ENCODE assay signal across 14 mouse cellular contexts in the genomic region with DNA sequence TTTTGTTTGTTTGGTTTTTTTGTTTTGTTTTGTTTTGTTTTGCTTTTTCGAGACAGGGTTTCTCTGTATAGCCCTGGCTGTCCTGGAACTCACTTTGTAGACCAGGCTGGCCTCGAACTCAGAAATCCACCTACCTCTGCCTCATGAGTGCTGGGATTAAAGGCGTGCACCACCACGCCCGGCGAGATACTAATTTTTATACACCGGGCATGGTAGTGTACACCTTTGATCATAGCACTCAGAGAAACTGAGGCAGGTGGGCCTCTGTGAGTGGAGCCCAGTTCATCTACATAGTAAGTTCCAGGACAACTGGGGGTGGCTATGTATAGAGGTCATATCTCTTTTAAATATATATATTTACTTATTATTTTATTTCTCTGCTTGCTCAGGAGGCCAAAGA. TPM values are rescaled to one million over a fixed set of nuclear protein-coding genes. Genes with fewer than 3 reads are reported as not detected.
A peak's percentile ranks its signal among the peaks of the same experiment; 100 is the strongest.
DNase-seq lines count a peak whose midpoint lies in the region; ATAC-seq and TF ChIP-seq lines count a peak whose summit lies in the region.
"Not testable (repeated sequence)": the region's sequence is repeated elsewhere in the genome, so short reads cannot be mapped to it uniquely, and the experiment has no call there.
"Had no signal": no experiment of that assay in that cellular context is flagged by ENCODE, and none has a peak within 500 bp of the region (broad histone marks: within the 10 kb centered on the region; RNA-seq: fewer than 3 reads in every experiment).

No protein-coding gene starts in this region.

- not testable (repeated sequence) for H3K27ac ChIP-seq in CH12.LX (ENCODE audit: insufficient read depth, low read depth); intestine, embryonic 16.5 days (ENCODE audit: low read length); limb, embryonic 12.5 days
- peak overlapping the region; percentile 78; the same call in 1 of the 2 replicates for H3K27ac ChIP-seq in liver, embryonic 15.5 days (replicated peaks)

- not testable (repeated sequence) for H3K79me2 ChIP-seq in CH12.LX (replicated peaks; ENCODE audit: control insufficient read depth, extremely low read depth, insufficient read depth, poor library complexity, severe bottlenecking); myocyte (ENCODE audit: control insufficient read depth, insufficient read depth)

- not testable (repeated sequence) for TF ChIP-seq POLR2A in CH12.LX (IDR thresholded peaks at IDR 0.05; ENCODE audit: low read depth, low read length); myocyte (IDR thresholded peaks at IDR 0.05; ENCODE audit: insufficient read length, low read depth)

- H3K4me2 ChIP-seq in CH12.LX (ENCODE audit: insufficient read depth, low read depth, poor library complexity, severe bottlenecking): 0 out of 2 replicates have a peak overlapping the region, but pooled peaks have one; percentile 62
- H3K4me2 ChIP-seq in intestine, embryonic 16.5 days (ENCODE audit: low read depth, low read length): peak overlapping the region; percentile 92; the same call in 1 of the 2 replicates
- H3K4me2 ChIP-seq in limb, embryonic 12.5 days: 0 out of 2 replicates have a peak overlapping the region, but pooled peaks have one; percentile 83
- peak overlapping the region; percentile 96; the same call in 1 of the 2 replicates for H3K4me2 ChIP-seq in liver, embryonic 15.5 days
- peak overlapping the region; percentile 92 for H3K4me2 ChIP-seq in myocyte (ENCODE audit: low read depth)

- H3K9me3 ChIP-seq in CH12.LX (replicated peaks; ENCODE audit: low read length); intestine, embryonic 16.5 days (ENCODE audit: control insufficient read depth, low read length); limb, embryonic 12.5 days; liver, embryonic 15.5 days (replicated peaks): not testable (repeated sequence)

- ATAC-seq in intestine, embryonic 16.5 days; limb, embryonic 12.5 days (ENCODE audit: insufficient number of reproducible peaks, insufficient read depth, low FRiP score, low TSS enrichment, low read depth); liver, embryonic 15.5 days (ENCODE audit: insufficient read depth): not testable (repeated sequence)

- in situ Hi-C loops in CH12.LX (cut with MboI; ENCODE audit: low pct_ligation_motif_present, low pct_unique_long_range_greater_than_20kb, low sequenced_read_pairs): not testable (repeated sequence)

- not testable (repeated sequence) for H3K4me3 ChIP-seq in CH12.LX (replicated peaks in 1 of 3; ENCODE audit: low read depth in 2 of 3, low read length in 2 of 3, poor library complexity in 1 of 3); intestine, embryonic 16.5 days (ENCODE audit: low read length); limb, embryonic 12.5 days (replicated peaks); liver, embryonic 15.5 days (replicated peaks)
- H3K4me3 ChIP-seq in myocyte: peak overlapping the region; percentile 30

- peaks cover 12 to 27% of the 10 kb centered on the region in 2 experiments for H3K36me3 ChIP-seq in CH12.LX (replicated peaks in 1 of 2; ENCODE audit: control insufficient read depth in 1 of 2, insufficient read depth in 1 of 2, low read length in 1 of 2)
- not testable (repeated sequence) for H3K36me3 ChIP-seq in intestine, embryonic 16.5 days (ENCODE audit: control insufficient read depth, insufficient read depth, low read length); limb, embryonic 12.5 days; myocyte (ENCODE audit: control insufficient read depth, insufficient read depth)
- H3K36me3 ChIP-seq in liver, embryonic 15.5 days (replicated peaks): peaks cover 26% of the 10 kb centered on the region

- TF ChIP-seq CTCF in CH12.LX (conservative IDR thresholded peaks at IDR 0.05 in 1 of 2, IDR thresholded peaks at IDR 0.05 in 1 of 2; ENCODE audit: low read depth in 2 of 2, low read length in 2 of 2): not testable (repeated sequence)

- not testable (repeated sequence) for DNase-seq in CH12.LX (ENCODE audit: extremely low read depth)
- DNase-seq in cerebellum, adult 9-11 months: peak; percentile 48
- DNase-seq in heart, adult 11 months: peak; percentile 92

- 95% methylated on average over 7 of the region's 7 CpGs for WGBS in intestine, embryonic 16.5 days
- 89% methylated on average over 7 of the region's 7 CpGs for WGBS in limb, embryonic 12.5 days
- 78% methylated on average over 7 of the region's 7 CpGs for WGBS in liver, embryonic 15.5 days (ENCODE audit: insufficient replicate concordance)

- not testable (repeated sequence) for TF ChIP-seq EP300 in CH12.LX (IDR thresholded peaks at IDR 0.05; ENCODE audit: low read length)

- not testable (repeated sequence) for TF ChIP-seq RAD21 in CH12.LX (IDR thresholded peaks at IDR 0.05; ENCODE audit: low read depth, low read length)

- dilution Hi-C loops in CH12.LX (cut with MboI; ENCODE audit: extremely low pct_ligation_motif_present, extremely low pct_unique_long_range_greater_than_20kb, low sequenced_read_pairs): not testable (repeated sequence)

- not testable (repeated sequence) for H3ac ChIP-seq in myocyte (ENCODE audit: control insufficient read depth, insufficient read length)

- H3K4me1 ChIP-seq in CH12.LX (ENCODE audit: control insufficient read depth in 1 of 2, insufficient read depth in 2 of 2): peaks cover 8 to 30% of the 10 kb centered on the region in 2 experiments
- H3K4me1 ChIP-seq in intestine, embryonic 16.5 days (ENCODE audit: control insufficient read depth, insufficient read depth, low read length): peaks cover 30% of the 10 kb centered on the region
- peaks cover 32% of the 10 kb centered on the region for H3K4me1 ChIP-seq in limb, embryonic 12.5 days (replicated peaks)
- peaks cover 49% of the 10 kb centered on the region for H3K4me1 ChIP-seq in liver, embryonic 15.5 days (replicated peaks)

- H3K9ac ChIP-seq in CH12.LX (ENCODE audit: insufficient read depth, low read depth): peak overlapping the region; percentile 86; the same call in 1 of the 2 replicates
- not testable (repeated sequence) for H3K9ac ChIP-seq in intestine, embryonic 16.5 days (ENCODE audit: low read depth, low read length); limb, embryonic 12.5 days (replicated peaks); liver, embryonic 15.5 days

- H3K27me3 ChIP-seq in CH12.LX (replicated peaks); intestine, embryonic 16.5 days (replicated peaks; ENCODE audit: control insufficient read depth, insufficient read depth, low read length); myocyte (ENCODE audit: control insufficient read depth, insufficient read depth, insufficient read length): not testable (repeated sequence)
- peaks cover 23% of the 10 kb centered on the region for H3K27me3 ChIP-seq in limb, embryonic 12.5 days
- H3K27me3 ChIP-seq in liver, embryonic 15.5 days: peaks cover 13% of the 10 kb centered on the region

RNA-seq across cellular contexts. Expression of gene 1700067K01Rik, which starts 4.2 kb away (rescaled TPM):
- total RNA-seq in CH12.LX (2012; rRNA removed): 0.38 and 0.80 TPM in 2 replicates
- total RNA-seq in CH12.LX (2014; rRNA removed): not detected in 2 replicates
- 0.55 and 0.67 TPM in 2 replicates for polyA plus RNA-seq in CH12.LX (2012; ENCODE audit: insufficient read length, low read depth)
- polyA plus RNA-seq in intestine, embryonic 16.5 days (2015; fragmentation: Nextera tagmentation; extraction: Ambion mirVana): 0.66 and 0.84 TPM in 2 replicates
- 0.73 and 1.6 TPM in 2 replicates for polyA plus RNA-seq in limb, embryonic 12.5 days (2016; fragmentation: Nextera tagmentation; extraction: Ambion mirVana)
- polyA plus RNA-seq in liver, embryonic 15.5 days (2015; fragmentation: Nextera tagmentation; extraction: Ambion mirVana): 0.58 and 0.61 TPM in 2 replicates
- polyA plus RNA-seq in myocyte (2012; fragmentation: generic; extraction: Trizol): 0.29 TPM

RNA-seq across cellular contexts. Expression of gene 2210011C24Rik, which starts 6.5 kb away (rescaled TPM):
- total RNA-seq in CH12.LX (2012; rRNA removed): not detected in 2 replicates
- total RNA-seq in CH12.LX (2014; rRNA removed): not detected in 2 replicates
- polyA plus RNA-seq in CH12.LX (2012; ENCODE audit: insufficient read length, low read depth): not detected in 2 replicates
- 2.1 and 3.1 TPM in 2 replicates for polyA plus RNA-seq in intestine, embryonic 16.5 days (2015; fragmentation: Nextera tagmentation; extraction: Ambion mirVana)
- 0.64 TPM in 1 of 2 replicates, not detected in the other for polyA plus RNA-seq in limb, embryonic 12.5 days (2016; fragmentation: Nextera tagmentation; extraction: Ambion mirVana)
- not detected in 2 replicates for polyA plus RNA-seq in liver, embryonic 15.5 days (2015; fragmentation: Nextera tagmentation; extraction: Ambion mirVana)
- polyA plus RNA-seq in myocyte (2012; fragmentation: generic; extraction: Trizol): 6.1 TPM
- total RNA-seq: G1E; layer of hippocampus, postnatal 10 days; megakaryocyte-erythroid progenitor cell, adult 5-6 weeks had no signal
- polyA plus RNA-seq: forebrain, embryonic 14.5 days; G1E; heart, embryonic 12.5 days; hindbrain, embryonic 10.5 days; liver, embryonic 11.5 days had no signal

RNA-seq across cellular contexts. Expression of gene Samd1, which starts 8.0 kb away (rescaled TPM):
- total RNA-seq in CH12.LX (2012; rRNA removed) (54.5 and 62.6 TPM in 2 replicates), CH12.LX (2014; rRNA removed) (37.4 and 42.3 TPM in 2 replicates)
- polyA plus RNA-seq in CH12.LX (2012; ENCODE audit: insufficient read length, low read depth) (38.9 and 42.1 TPM in 2 replicates), myocyte (2012; fragmentation: generic; extraction: Trizol) (30.6 TPM)
- 5.8 and 6.0 TPM in 2 replicates for polyA plus RNA-seq in intestine, embryonic 16.5 days (2015; fragmentation: Nextera tagmentation; extraction: Ambion mirVana)
- polyA plus RNA-seq in limb, embryonic 12.5 days (2016; fragmentation: Nextera tagmentation; extraction: Ambion mirVana): 13.0 and 14.4 TPM in 2 replicates
- polyA plus RNA-seq in liver, embryonic 15.5 days (2015; fragmentation: Nextera tagmentation; extraction: Ambion mirVana): 5.8 and 6.9 TPM in 2 replicates

RNA-seq across cellular contexts. Expression of gene Palm3, which starts 15.8 kb away (rescaled TPM):
- 0.13 TPM in 2 replicates for total RNA-seq in CH12.LX (2012; rRNA removed)
- total RNA-seq in CH12.LX (2014; rRNA removed): 0.12 and 0.16 TPM in 2 replicates
- polyA plus RNA-seq in CH12.LX (2012; ENCODE audit: insufficient read length, low read depth): 0.44 and 0.77 TPM in 2 replicates
- polyA plus RNA-seq in intestine, embryonic 16.5 days (2015; fragmentation: Nextera tagmentation; extraction: Ambion mirVana): 5.8 and 6.4 TPM in 2 replicates
- polyA plus RNA-seq in limb, embryonic 12.5 days (2016; fragmentation: Nextera tagmentation; extraction: Ambion mirVana): 4.7 and 6.7 TPM in 2 replicates
- polyA plus RNA-seq in liver, embryonic 15.5 days (2015; fragmentation: Nextera tagmentation; extraction: Ambion mirVana): 0.15 and 0.23 TPM in 2 replicates
- 4.9 TPM for polyA plus RNA-seq in myocyte (2012; fragmentation: generic; extraction: Trizol)
- total RNA-seq: G1E; megakaryocyte-erythroid progenitor cell, adult 5-6 weeks had no signal

RNA-seq across cellular contexts. Expression of gene Prkaca, which starts 32.7 kb away (rescaled TPM):
- total RNA-seq in CH12.LX (2012; rRNA removed) (16.9 and 18.5 TPM in 2 replicates), CH12.LX (2014; rRNA removed) (14.0 and 14.7 TPM in 2 replicates)
- polyA plus RNA-seq in CH12.LX (2012; ENCODE audit: insufficient read length, low read depth) (23.4 and 27.3 TPM in 2 replicates), myocyte (2012; fragmentation: generic; extraction: Trizol) (181 TPM)
- polyA plus RNA-seq in intestine, embryonic 16.5 days (2015; fragmentation: Nextera tagmentation; extraction: Ambion mirVana): 24.6 and 77.1 TPM in 2 replicates
- 186 and 196 TPM in 2 replicates for polyA plus RNA-seq in limb, embryonic 12.5 days (2016; fragmentation: Nextera tagmentation; extraction: Ambion mirVana)
- 51.2 and 51.5 TPM in 2 replicates for polyA plus RNA-seq in liver, embryonic 15.5 days (2015; fragmentation: Nextera tagmentation; extraction: Ambion mirVana)
